Mouse (Mus musculus): ENCODE data around the gene Rab5if.
A peak's percentile ranks its signal among the peaks of the same experiment; 100 is the strongest.
"Not testable (repeated sequence)": the region's sequence is repeated elsewhere in the genome, so short reads cannot be mapped to it uniquely, and the experiment has no call there.

The Rab5if gene

DNA sequence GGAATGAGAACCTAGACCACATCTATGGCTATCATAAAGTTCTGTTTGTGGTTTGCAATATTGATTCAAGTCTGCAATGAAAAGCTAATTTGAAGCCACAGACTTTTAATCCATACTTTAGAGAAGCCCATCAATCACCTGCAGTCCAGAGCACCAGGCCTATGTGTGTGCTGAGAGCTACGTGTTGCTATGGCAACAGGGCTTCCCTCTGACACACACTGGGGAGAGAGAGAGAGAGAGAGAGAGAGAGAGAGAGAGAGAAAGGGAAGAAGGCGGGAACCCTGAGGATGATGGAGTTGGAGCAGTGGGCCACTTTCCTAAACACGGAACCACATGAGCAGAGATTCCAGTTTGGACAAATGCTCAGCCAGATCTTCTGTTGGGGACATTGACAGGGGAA is 29.3 kb downstream of the Rab5if start:
- DNase-seq = no peak

DNA sequence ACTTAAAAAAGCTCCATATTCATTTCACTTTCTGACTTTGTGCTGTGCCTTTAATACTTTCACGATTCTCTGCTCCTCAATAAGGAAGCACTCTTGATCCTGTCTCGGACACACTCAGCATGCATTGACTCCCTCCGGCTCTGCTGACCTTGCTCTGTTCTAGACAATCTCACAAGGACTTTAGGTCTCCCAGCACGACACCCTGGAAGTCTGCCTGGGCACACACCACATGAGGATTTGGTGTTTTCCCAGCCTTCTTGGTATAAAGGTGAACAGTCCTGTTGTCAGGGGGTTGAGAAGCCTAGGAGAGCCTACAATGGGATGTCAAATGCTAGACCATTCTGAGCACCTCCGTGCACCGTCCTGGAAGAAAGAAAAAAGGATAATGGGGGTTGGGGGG is 29.9 kb downstream of the Rab5if start:
- no peak for DNase-seq

DNA sequence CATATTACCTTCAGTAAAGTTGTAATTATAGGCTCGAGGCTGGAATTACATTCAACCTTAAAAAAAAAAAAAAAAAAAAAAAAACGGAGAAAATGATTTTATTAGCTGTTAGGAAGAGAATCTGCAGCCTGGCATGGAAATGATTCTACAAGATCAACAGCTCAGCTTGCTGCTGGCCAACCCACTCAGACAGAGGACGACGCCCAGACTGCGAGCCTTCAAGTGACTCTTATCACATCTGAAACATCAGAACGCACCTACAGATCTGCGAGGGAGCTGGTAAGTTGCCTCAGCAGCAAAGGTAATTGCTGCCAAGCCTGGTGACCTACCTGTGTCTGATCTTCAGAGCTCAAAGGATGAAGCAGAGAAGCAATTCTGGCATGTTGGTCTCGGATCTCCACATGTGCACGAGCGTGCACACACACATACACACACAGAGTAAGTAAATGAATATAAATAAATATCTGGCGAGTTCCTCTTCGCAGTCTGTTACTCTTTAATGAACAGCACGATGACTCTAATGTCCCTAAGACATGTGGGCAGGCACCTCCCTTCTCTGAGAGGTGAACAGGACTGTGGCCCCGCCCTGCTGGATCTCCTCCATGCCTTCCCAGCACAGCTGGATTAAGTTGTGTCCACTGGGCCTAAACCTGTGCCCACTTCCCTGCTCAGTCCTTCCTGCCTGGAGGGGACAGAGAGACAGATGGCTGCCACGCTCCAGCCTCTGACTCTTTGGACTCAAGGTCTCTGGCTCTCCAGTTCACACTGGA is 31.8 kb downstream of the Rab5if start:
- DNase-seq = peak; percentile 42

GRCm38 (mm10) chr2:156896384-156896914 is 33.5 kb downstream of the Rab5if start:
- no peak for DNase-seq

DNA sequence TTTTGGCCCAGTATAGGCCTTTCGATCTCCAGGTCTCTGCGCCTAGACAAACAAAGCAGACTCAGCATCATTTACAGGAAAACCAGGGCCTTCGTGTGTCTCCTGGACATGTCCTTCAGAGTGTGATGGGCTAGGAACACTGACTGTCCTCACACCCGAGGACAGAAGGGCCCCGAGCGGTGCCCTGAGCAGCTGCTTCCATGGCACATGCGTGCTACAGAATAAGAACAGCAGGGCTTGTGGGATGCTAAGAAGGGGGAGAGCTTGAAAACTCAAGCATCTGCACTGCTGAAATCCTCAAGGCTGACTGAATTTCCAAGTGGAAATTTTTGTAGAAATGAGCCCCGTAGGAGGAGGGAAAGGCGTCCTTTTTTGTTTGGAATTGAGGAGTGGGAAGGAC is 34.1 kb downstream of the Rab5if start:
- DNase-seq = no peak

- DNase-seq = no peak
Observed at GRCm38 (mm10) chr2:156898374-156898773, 35.4 kb downstream of the Rab5if start.

DNA sequence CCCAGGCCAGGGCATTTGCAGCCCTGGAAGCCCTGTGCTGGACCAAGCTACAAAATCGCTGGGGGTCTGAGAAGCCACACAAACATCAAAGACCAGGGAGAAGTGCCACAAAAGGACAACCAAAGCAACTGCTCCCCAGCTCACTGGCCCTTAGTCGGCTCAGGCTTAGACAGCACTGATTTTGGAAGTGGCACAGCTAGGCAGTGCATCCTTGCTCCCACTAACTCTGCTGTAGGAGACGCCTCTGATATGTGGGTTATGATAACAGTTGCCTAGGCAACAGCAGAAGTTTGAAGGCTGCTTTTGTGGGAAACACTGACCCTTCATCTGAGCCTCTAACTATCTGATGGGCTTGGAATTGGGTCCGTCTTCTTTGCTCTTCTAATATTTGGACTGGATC is 36.3 kb downstream of the Rab5if start:
- DNase-seq = no peak

DNA sequence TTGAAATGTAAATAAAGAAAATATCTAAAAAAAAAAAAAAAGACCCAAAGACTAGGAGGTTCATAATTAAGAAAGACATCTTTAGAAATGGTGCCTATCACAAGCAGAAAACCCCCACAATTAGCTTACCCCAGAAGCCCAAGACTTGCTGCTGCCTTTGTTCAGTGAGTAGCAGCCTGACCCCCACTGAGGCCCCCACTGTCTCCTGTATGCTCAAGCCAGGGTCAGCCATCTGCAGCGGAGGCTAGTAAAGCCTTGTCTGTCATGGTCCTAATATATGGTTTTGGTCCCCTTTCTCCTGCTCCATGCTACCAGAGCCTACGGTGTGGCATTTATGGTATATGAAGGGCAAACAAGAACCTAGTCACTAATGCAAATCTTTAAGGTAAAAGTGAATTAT is 38.4 kb downstream of the Rab5if start:
- DNase-seq = no peak

GRCm38 (mm10) chr2:156901883-156902282 is 39.0 kb downstream of the Rab5if start:
- DNase-seq = no peak

DNA sequence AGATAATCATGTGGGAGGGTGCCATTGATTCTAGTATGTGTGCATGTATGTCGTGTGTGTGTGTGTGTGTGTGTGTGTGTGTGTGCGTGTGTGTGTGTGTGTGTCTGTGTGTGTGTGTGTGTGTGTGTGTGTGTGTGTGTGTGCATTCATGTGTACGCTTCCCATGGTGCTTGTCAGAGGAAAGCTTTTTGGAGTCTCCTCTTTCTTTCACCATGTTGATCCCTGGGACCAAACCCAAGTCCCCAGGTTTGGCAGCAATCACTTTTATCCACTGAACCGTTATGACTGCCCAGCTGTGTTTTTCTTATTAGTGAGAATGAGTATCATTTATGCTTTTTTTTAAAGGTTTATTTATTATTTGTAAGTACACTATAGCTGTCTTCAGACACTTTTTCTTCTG is 39.5 kb downstream of the Rab5if start:
- DNase-seq = not testable (repeated sequence)

- no peak for DNase-seq
Observed at GRCm38 (mm10) chr2:156903367-156903766, 40.4 kb downstream of the Rab5if start.

DNA sequence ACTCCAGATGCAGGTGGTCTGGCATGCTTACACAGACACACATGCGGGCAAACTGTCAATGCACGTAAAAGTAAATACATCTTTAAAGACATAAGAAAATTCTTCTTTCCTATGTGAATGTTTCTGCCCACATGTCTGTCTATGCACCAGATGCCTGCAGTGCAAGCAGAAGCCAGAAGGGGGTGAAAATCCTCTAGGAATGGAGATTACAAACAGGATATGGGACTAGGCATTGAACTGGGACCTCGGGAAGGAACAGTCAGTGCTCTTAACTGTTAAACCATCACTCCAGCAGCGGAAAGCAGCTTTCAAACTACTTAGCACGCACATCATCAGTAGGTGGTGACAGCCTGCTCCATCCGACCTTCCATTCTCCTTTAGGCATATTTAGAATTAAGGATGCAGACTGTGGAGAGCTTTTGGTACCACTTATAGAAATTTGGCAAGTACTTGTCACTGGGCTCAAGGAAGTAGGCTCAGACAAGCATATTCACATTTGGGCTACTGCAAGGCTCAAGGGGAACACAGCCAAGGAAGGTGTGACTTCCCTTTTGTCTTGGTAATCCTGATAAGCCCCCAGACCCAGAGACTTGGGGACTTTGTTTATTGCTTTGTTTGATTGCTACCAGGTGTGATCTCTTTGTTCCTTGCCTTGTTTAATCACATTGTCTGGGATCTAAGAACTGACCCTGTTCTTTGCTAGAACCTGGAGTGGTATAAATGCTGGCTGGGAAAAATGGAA is 42.2 kb downstream of the Rab5if start:
- DNase-seq = peak; percentile 52

DNA sequence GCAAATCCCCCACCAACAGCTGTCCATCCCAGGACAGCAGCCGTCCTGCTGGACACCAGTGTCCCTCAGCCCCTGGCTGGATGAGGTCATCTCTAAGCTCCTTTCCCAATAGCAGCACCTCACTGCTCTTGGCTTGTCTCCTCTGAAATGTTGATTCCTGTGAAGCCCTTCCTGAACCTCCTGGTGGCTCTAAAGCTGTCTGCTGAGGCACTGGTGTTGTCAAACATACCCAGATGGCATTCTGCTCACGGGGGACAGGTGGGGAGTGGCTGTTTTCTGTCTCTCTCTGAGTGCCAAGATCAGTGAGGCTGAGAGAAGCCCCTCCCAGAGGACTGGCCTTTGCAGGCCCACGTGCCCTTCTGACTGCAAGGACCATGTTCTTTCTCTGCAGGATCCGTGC is 43.0 kb downstream of the Rab5if start:
- DNase-seq = not testable (repeated sequence)

DNA sequence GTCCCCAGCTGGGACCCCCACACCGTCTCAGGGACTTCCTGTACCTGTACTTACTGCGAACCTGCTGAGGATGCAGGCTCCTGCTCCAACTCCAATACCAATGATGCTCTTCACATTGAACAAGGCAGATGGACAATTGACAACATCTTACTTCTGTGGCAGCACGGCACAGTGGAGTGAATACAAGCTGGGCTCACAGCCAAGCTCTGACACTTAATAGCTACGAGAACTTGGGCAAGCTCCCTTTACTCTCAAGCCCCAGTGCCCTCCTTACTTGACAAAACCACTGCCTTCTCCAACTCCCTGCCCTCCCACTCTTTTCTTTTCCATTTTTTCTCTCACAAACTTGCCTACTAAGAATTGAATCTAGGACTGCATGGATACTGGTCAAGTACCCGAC is 50.3 kb downstream of the Rab5if start:
- no peak for DNase-seq

GRCm38 (mm10) chr2:156915559-156915958 is 52.6 kb downstream of the Rab5if start:
- no peak for DNase-seq

DNA sequence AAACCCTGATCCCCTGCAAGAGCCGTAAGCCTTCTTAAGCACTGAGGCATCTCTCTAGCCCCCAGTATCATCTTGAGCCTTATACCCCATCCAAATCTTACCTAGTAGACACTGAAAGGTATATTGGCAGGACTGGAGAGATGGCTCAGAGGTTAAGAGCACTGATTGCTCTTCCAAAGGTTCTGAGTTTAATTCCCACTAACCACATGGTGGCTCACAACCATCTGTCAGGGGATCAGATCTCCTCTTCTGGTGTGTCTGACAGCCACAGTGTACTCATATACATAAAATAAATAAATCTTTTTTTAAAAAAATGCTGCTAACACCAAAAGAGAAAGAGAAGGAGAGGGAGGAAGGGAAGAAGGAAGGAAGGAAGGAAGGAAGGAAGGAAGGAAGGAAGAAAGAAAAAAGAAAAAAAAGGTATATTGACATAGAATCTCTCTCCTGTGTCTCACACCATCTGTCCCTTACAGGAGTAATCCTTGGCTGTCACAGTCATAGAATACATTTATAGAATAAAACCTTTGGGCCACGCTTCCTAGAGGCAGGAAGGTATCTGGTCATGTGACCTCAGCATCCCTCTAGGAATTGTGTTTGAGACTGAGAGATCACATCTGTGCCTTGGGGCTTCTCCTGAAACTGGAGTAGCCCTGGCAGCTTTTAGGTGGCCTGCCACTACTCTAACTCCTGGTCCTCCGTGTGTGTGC is 53.6 kb downstream of the Rab5if start:
- no peak for DNase-seq

DNA sequence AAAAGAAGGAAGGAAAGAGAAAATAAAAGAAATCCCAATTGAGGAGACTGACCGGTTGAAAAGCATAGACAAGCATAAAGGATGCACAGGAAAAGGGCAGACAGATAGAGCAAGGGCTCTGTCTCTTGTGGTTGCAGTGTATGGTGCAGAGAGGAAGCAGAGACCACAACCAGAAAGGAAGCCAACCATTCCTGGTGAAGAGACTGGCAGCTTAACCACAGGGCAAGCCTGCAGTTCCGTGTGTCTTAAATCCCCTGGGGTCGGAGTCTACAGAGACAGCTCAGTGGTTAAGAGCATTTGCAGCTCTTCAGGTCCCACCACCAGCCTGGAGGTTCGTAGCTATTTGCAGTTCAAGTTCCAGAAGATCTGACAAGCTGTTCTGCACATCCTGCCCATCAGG is 55.6 kb downstream of the Rab5if start:
- DNase-seq = no peak

DNA sequence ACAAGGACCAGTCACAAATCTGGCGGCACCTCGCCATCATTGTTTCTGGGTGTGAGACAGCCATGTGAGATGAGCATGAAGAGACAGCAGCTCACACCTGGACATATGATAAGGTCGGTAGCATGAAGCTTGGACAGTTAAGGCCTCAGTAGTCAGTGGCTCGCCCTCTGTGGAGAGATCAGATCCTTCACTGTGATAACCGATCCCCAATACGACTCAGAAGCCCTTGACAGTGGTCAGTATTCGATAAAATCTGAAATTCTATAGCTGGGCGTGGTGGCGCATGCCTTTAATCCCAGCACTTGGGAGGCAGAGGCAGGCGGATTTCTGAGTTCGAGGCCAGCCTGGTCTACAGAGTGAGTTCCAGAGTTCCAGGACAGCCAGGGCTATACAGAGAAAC is 56.3 kb downstream of the Rab5if start:
- not testable (repeated sequence) for DNase-seq

- peak; percentile 52 for DNase-seq
Observed at GRCm38 (mm10) chr2:156919796-156920195, 56.9 kb downstream of the Rab5if start.

DNA sequence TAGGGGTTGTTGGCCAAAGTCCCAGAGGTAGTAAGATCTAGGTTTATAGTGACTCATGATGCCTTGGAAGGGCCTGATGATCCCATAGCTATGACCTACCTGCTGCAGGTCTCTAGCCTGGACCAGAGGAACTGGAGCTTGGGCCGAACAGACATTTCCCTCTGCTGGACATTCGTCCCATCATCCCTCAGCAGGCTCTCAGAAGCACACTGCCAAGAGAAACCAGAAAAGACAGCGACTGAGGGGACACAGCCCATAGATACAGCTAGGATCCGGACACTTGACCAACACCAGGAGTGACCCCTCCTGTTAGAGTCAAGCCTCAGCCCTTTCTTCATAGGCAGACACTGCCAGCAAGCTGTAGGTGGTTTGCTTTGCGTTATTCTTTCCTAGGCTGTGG is 60.1 kb downstream of the Rab5if start:
- no peak for DNase-seq

All from liver (tissue).